Mouse (Mus musculus) heart, embryonic 11.5 days (tissue): ENCODE measurements around the gene Psmb3. TPM values are rescaled to one million over a fixed set of nuclear protein-coding genes. Genes with fewer than 3 reads are reported as not detected.

Source experiments
- ATAC-seq: fragments of 200-750 bp; cut with Nextera tagmentation; replicated peaks from 2 replicates; pipeline ENCODE4 v1.8.0; 2017; ENCODE audit warnings: moderate library complexity; ENCODE audit not compliant: insufficient number of reproducible peaks, low FRiP score, low TSS enrichment
- H3K27ac ChIP-seq: fragments of 300-500 bp; sonication (generic); 2 replicates; pipeline ENCODE4 v1.5.1; 2014; ENCODE audit warnings: mild to moderate bottlenecking, low read depth, low read length
- H3K27me3 ChIP-seq: fragments of 300-500 bp; sonication (generic); 2 replicates; pipeline ENCODE4 v1.6.1; 2014; ENCODE audit warnings: mild to moderate bottlenecking, low read length, mixed read lengths; ENCODE audit not compliant: control insufficient read depth, insufficient read depth
- H3K36me3 ChIP-seq: fragments of 300-500 bp; sonication (generic); 2 replicates; pipeline ENCODE4 v1.6.1; 2014; ENCODE audit warnings: mild to moderate bottlenecking, low read length, moderate library complexity, mixed read lengths; ENCODE audit not compliant: control insufficient read depth, insufficient read depth
- H3K4me1 ChIP-seq: fragments of 300-500 bp; sonication (generic); 2 replicates; pipeline ENCODE4 v1.6.1; 2014; ENCODE audit warnings: low read length; ENCODE audit not compliant: control insufficient read depth, insufficient read depth
- H3K4me2 ChIP-seq: fragments of 300-500 bp; sonication (generic); 2 replicates; pipeline ENCODE4 v1.6.1; 2014; ENCODE audit warnings: mild to moderate bottlenecking, moderate library complexity
- H3K4me3 ChIP-seq: fragments of 300-500 bp; sonication (generic); 2 replicates; pipeline ENCODE4 v1.5.1; 2014; ENCODE audit warnings: low read depth, low read length
- H3K9ac ChIP-seq: fragments of 300-500 bp; sonication (generic); 2 replicates; pipeline ENCODE4 v1.6.1; 2014; ENCODE audit warnings: mild to moderate bottlenecking, low read depth, low read length, moderate library complexity
- H3K9me3 ChIP-seq: fragments of 300-500 bp; sonication (generic); replicated peaks from 2 replicates; pipeline ENCODE4 v1.6.1; 2016; ENCODE audit warnings: low read length; ENCODE audit not compliant: control insufficient read depth
- WGBS: fragments of 180-500 bp; shearing (Covaris S2); extraction: QIAGEN DNeasy Blood & Tissue Kit; methylation state at CpG from one replicate; pipeline ENCODE4 v1.1.7; 2014; ENCODE audit not compliant: insufficient replicate concordance; 5-methylcytosine and 5-hydroxymethylcytosine counted together
- polyA plus RNA-seq: library from polyadenylated mRNA; unstranded; fragments of >200 nt; fragmentation: Nextera tagmentation; extraction: Ambion mirVana; gene quantifications from 2 replicates; pipeline ENCODE4 v1.2.1, GENCODE M21; 2014

The Psmb3 gene
- polyA plus RNA-seq, 1 experiment from 2014 or later: 416 TPM

DNA sequence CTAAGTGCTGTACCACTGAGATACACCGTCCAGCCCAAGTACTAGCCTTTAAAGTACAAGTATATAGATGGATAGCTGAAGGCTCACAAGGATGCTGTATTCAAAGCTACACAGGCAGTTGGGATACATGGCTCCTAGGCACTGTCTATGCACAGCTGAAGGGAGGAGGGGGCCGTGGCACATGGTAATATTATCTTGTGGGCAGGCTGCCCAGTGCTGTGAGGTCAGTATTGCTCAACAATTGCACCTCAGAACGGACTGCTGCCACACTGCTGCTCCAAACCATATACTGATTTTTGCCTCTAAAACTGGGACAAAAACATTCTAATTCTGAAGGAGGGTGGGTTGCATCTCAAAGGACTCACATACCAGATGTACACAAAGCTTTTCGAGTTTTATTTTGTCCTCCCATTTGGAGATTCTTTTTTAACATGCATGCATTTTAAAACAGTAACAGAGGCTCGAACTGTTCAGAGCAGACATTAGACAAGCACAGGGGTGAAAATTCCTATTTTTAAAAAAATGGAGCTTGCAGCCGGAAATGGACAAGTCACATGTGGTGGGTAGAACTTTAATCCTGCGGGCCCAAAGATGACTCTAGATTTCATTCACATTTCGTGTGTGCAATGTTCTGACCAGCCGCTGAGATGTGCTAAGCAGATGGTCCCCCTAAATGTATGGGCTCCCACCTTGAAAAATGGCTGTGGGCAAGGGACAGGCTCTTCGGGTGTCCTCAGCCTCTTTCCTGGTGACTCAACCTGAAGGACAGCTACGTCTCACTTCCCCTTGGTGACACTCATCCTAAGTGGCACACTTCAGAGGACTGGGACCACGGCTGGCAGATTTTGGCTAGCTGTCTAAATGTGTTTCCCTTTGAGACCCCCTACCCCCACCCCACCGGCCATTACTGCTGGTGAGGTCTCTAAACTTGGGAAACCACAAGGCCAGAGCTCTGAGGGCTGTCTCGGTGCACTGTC, 11.9 kb downstream of the Psmb3 start:
- H3K27me3 ChIP-seq: no peaks in the 10 kb centered on the region
- H3K4me3 ChIP-seq: no peak overlapping the region
- no peaks in the 10 kb centered on the region for H3K9me3 ChIP-seq
- no peak overlapping the region for H3K4me2 ChIP-seq
- no peak overlapping the region for H3K9ac ChIP-seq
- H3K36me3 ChIP-seq: peaks cover 31% of the 10 kb centered on the region
- WGBS: 83% methylated on average over 14 of the region's 14 CpGs
- H3K4me1 ChIP-seq: no peaks in the 10 kb centered on the region; the same call in 1 of the 2 replicates
- no peak overlapping the region for H3K27ac ChIP-seq
- no peak for ATAC-seq

DNA sequence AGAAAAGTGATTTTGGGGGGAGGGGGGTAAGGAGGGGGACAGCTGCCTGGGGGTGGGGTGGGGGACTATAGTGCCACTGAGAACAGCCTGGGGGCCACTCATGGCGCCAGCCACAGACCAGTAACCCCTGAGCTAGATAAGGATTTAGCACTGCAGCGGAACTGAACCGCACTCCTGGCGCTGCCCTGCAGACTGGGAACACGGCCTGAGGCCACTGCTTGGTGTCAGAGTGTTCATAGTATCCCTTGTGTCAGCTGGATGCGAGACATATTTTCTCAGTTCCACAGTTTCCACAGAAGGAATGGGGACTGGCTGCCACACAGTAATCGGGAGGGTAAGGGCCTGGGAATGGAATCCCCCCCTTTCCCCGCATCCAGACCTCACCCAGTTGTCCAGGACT, 12.8 kb downstream of the Psmb3 start:
- no peak for ATAC-seq
- no peak overlapping the region for H3K9ac ChIP-seq
- WGBS: 72% methylated on average over 8 of the region's 8 CpGs
- H3K36me3 ChIP-seq: peaks cover 37% of the 10 kb centered on the region
- H3K4me3 ChIP-seq: no peak overlapping the region
- H3K9me3 ChIP-seq: no peaks in the 10 kb centered on the region
- no peaks in the 10 kb centered on the region for H3K27me3 ChIP-seq
- H3K4me1 ChIP-seq: no peaks in the 10 kb centered on the region; the same call in 1 of the 2 replicates
- H3K4me2 ChIP-seq: no peak overlapping the region
- H3K27ac ChIP-seq: no peak overlapping the region; the same call in 1 of the 2 replicates

DNA sequence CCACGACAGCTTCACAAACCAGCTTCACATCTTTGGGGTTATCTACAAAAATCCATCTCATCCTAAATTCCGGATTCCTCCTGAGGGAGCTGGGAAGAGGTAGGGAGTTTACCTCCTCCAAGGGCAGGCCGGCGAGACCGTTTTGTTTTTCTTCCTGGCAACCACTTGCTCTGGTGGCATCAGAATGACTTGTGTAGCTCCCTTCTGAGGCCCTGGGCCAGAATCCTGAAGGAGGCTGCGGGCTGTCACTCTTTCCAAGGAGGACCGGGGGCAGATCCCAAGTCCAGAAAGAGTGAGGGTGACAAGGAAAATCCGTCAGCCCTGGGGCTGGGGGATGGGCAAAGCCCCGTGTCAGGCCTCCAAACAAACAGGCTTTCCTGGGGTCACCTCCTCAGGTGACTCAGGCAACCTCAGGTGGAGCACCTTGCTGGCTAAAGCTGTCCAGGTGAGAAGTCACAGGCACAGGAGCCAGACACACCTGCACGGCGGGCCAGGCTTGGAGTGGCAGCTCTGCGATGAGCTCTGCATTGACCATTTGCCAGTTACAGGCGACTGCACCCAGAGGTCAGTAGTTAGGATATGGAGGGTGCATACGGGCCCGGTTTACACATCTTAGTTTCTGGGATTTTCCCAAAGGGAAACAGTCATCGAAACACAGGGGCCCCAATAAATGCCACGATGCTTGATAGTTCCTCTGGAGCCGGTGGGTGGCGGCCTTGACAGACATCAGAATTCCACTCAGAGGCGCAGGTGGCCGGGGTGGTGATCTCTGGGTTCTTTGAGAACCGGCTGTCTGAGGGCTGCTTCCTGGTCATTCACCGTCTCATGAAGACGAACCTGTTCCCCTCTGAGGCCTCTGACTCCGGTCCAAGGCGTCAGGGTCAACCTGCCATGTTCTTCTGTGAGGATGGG, 14.4 kb downstream of the Psmb3 start:
- Histone ChIP-seq H3K9ac (no peak overlapping the region), H3K36me3 (peaks cover 46% of the 10 kb centered on the region), H3K27ac (no peak overlapping the region), H3K4me2 (no peak overlapping the region), H3K4me3 (no peak overlapping the region), H3K27me3 (no peaks in the 10 kb centered on the region), H3K9me3 (no peaks in the 10 kb centered on the region), H3K4me1 (no peaks in the 10 kb centered on the region; the same call in 1 of the 2 replicates)
- ATAC-seq: no peak
- WGBS: 84% methylated on average over 26 of the region's 26 CpGs

DNA sequence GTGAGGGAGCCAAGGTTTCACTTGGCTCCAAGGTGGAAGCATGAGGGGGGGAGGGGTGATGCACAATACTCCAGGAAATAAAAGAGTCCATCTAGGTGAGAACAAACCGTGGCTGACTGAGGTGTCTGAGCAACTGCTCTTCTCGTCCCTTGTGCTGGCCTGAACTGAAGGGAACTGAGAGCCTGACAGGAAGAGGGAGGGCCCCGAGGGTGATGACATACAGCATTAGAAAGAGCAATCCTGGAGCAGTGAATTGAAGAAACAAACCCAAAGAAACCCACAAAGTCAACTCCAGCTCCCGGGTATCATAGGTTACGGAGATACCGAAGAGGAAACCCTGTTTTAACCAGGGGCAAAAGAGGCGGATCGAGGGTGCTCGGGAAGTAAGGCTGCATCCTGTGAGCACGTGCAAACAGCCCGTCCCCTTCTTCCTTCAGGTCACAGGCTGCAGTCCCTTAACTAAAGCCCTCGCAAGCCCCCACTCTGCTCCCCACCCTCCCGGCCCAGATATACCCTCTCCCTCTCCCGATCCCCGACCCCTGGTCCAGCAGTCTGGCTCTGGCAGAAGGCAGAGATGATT, 15.2 kb downstream of the Psmb3 start:
- Histone ChIP-seq H3K4me3 (no peak overlapping the region), H3K9me3 (no peaks in the 10 kb centered on the region), H3K4me2 (no peak overlapping the region), H3K9ac (no peak overlapping the region), H3K27me3 (no peaks in the 10 kb centered on the region), H3K36me3 (peaks cover 45% of the 10 kb centered on the region), H3K4me1 (no peaks in the 10 kb centered on the region; the same call in 1 of the 2 replicates), H3K27ac (no peak overlapping the region)
- ATAC-seq: no peak
- 61% methylated on average over 15 of the region's 15 CpGs for WGBS

DNA sequence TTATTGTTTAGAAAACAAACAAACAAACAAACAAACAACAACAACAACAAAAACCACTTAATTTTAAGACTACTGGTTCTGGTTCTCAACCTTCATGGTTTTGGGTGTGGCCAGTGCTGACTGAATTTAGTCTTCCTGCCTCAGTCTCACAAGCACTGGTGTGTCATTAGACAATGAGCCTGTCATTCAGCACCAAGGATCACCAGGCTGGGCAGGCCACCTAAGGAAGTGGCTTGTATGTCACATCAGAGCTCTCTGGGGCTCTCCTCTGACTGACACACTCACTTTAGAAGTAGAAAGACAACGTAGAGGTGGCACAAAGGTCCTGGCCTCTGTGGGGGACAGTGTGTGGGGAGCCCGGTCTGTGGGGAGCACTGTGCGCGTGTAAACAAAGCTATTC, 15.8 kb downstream of the Psmb3 start:
- Histone ChIP-seq H3K9me3 (no peaks in the 10 kb centered on the region), H3K9ac (no peak overlapping the region), H3K4me3 (no peak overlapping the region), H3K36me3 (peaks cover 46% of the 10 kb centered on the region), H3K27me3 (no peaks in the 10 kb centered on the region), H3K4me2 (no peak overlapping the region), H3K27ac (no peak overlapping the region), H3K4me1 (no peaks in the 10 kb centered on the region; the same call in 1 of the 2 replicates)
- WGBS: 79% methylated on average over 4 of the region's 4 CpGs
- ATAC-seq: no peak

DNA sequence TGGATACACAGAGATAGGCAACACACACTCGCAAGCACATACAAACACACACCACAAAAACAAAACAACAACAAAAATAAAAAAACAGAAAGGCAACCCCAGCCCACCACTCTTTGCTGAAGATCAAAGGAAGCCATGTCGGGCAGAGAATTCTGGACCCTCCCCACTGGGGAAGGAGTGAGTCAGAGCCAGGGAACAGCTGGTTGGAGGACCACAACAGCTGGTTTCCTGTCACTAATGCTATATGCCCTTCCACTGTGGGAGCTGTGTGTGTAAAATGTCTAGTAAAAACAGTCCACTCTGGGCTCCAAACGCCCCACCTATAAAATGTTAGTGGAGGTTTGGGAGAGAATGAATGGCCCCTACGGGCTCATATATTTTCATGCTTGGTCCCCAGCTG, 18.1 kb downstream of the Psmb3 start:
- Histone ChIP-seq H3K4me1 (no peaks in the 10 kb centered on the region; the same call in 1 of the 2 replicates), H3K27ac (no peak overlapping the region), H3K4me2 (no peak overlapping the region), H3K4me3 (no peak overlapping the region), H3K36me3 (peaks cover 48% of the 10 kb centered on the region), H3K9ac (no peak overlapping the region), H3K9me3 (no peaks in the 10 kb centered on the region), H3K27me3 (no peaks in the 10 kb centered on the region)
- no peak for ATAC-seq
- WGBS: 88% methylated on average over 4 of the region's 4 CpGs

DNA sequence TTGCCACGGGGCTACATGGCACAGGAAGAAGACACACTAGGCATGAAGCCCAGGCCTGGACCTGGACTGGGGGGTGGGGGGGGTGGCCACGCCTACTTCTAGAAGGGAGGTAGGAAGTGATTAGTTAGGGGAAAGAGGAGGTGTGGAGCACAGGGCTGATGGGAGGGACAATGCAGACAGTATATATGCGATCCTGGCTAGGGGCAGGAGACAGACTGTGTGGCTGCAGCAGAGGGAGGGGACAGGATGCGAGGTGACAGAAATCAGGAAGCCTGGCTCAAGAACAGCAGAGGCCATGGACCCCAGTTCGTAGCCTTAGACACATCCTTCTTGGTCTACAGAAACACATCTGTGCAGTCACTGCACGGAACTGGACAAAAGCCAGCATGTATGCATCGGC, 20.5 kb downstream of the Psmb3 start:
- Histone ChIP-seq H3K27me3 (no peaks in the 10 kb centered on the region), H3K4me2 (no peak overlapping the region), H3K4me1 (no peaks in the 10 kb centered on the region), H3K4me3 (no peak overlapping the region), H3K36me3 (peaks cover 47% of the 10 kb centered on the region), H3K9ac (no peak overlapping the region), H3K27ac (no peak overlapping the region), H3K9me3 (no peaks in the 10 kb centered on the region)
- WGBS: 72% methylated on average over 7 of the region's 7 CpGs
- ATAC-seq: no peak

DNA sequence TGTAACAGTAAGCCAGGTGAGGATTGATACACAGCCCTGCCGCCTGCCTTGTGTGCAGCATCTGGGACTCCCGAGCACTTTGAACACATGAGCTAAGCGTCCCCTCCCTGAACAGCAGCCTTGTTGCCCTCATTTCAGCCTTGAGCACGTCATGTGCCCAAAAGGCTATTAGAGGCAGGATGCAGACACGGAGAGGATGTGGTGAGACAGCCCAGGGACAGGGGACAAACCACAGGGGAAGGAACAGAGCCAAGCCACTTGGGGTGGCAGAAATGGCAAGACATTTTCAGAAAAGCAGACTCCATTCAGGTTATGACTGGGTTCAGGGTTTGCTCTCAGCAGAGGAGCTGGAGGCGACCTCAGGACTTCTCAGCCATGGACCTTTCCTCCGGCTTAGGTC, 25.1 kb downstream of the Psmb3 start:
- peaks cover 19% of the 10 kb centered on the region for H3K36me3 ChIP-seq
- no peak overlapping the region for H3K4me3 ChIP-seq
- H3K27me3 ChIP-seq: no peaks in the 10 kb centered on the region
- H3K9ac ChIP-seq: no peak overlapping the region
- H3K27ac ChIP-seq: no peak overlapping the region
- H3K9me3 ChIP-seq: no peaks in the 10 kb centered on the region
- no peaks in the 10 kb centered on the region for H3K4me1 ChIP-seq
- WGBS: 68% methylated on average over 7 of the region's 7 CpGs
- ATAC-seq: no peak
- H3K4me2 ChIP-seq: no peak overlapping the region
